Mouse (Mus musculus): ENCODE measurements around the gene Npr3. TPM values are rescaled to one million over a fixed set of nuclear protein-coding genes. Genes with fewer than 3 reads are reported as not detected.

The Npr3 gene
- 12.1 and 16.3 TPM in 2 replicates for polyA plus RNA-seq (2012; rRNA removed)

DNA sequence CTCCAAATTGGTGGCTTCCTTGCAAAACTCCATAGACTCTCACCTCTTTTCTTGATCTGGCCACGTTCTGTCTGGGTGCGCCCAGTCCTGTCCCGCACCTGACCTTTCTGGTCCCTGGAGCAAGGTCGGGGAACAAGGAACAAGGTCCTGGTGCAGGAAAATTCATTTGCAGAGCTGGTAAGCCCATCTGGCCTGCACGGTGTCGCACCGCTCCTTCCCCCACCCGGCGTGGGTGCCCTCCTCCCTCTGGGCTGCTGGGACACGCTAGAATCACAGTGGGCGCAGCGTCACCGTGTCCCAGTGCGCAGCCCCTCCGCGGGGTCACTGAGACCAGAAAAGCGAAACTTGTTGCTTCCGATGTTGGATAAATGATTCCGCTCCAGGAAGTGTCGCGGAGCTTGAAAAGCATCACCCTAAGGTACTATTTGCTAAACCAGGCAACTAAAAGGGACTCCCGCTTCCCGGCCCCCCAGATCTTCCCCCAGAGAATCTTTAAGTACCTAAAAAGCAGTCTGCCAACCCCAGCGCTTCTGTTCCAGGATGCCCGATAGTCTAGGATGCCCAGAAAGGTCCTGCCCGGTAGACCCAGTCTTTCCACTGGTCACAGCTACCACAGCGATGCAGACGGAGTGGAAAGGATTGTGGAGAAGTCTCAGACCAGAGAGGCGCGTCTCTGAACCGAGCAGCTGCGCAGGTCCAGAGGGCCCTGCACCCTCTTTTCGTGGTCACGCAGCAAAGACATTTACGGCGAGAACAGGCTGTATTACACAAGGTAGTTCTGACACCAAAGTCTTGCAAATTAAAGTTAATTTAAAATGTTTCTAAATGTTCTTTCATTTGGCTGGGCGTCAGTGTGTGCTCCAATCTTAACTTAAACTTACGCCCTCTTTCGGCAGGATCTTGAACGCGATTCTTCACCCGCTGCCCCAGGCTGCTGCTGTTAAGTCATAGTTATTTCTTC is at the start of gene Npr3:
TSS of gene Npr3 (minus strand) at position 717 of the 961 bp plus-strand sequence.

Other genes with a start within 250 kb of the Npr3 start
- 0.61 and 1.4 TPM in 2 replicates for gene Sub1, start 89.7 kb upstream of the Npr3 start, polyA plus RNA-seq (2012; rRNA removed)
- gene Zfr, start 210.5 kb upstream of the Npr3 start, polyA plus RNA-seq (2012; rRNA removed) = 297 and 416 TPM in 2 replicates